Mouse (Mus musculus): Measurements from ENCODE around the gene Hnrnpr.

DNA sequence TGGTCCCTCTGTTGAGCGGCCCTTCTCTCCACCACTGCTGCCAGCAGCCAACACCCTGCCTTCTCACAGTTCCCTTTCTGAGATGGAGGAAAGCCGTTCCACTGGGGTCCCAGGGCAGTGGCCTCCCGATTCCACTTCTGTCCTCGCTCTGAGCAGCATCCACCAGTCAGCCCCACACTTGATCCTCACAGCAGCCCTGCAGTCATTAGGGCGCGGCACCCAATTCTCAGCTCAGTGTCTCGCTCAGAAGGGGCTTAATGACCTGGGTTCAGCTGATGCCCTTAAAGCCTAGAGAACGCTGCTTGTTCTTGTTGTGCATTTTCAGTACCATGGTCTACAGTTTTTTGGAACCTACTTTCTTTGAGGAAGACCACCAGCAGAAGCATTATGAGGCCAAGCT lies 29.6 kb upstream of the Hnrnpr start:
- TF ChIP-seq POLR2A (IDR thresholded peaks at IDR 0.05; ENCODE audit: extremely low read depth, insufficient read depth, low read length) (no peak), CTCF (IDR thresholded peaks at IDR 0.05; ENCODE audit: low read depth, low read length) (no peak)

Measured in liver, adult 2 months (tissue).